ENCODE assay signal across 18 mouse cellular contexts in the genomic region with DNA sequence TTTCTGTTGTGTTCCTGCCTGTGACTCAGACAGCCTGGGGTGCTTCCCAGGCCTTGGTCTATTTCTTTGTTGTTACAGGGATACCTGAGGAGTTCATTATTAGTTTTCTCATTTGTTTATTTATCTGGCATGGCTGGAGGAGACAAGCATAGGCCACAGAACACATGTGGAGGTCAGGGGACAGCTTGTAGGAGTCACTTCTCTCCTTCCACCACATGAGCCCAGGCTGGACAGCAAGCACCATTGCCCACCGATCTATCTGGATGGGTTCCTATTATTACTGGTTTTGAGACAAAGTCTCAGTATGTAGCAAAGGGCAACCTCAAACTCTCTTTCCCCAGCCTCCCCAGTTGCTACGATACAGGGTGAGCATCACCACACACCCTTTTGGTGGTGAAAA.
"Had no signal": no experiment of that assay in that cellular context is flagged by ENCODE, and none has a peak within 500 bp of the region (broad histone marks: within the 10 kb centered on the region; RNA-seq: fewer than 3 reads in every experiment).

No protein-coding gene starts in this region.

- H3K27me3 ChIP-seq: liver, embryonic 13.5 days; neural tube, embryonic 12.5 days; neural tube, embryonic 15.5 days; stomach, embryonic 15.5 days had no signal

- H3K9ac ChIP-seq: liver, embryonic 13.5 days; neural tube, embryonic 12.5 days; neural tube, embryonic 15.5 days; stomach, embryonic 15.5 days had no signal

- H3K4me3 ChIP-seq: left cerebral cortex, adult 2 months; liver, embryonic 13.5 days; neural tube, embryonic 12.5 days; neural tube, embryonic 15.5 days; stomach, embryonic 15.5 days had no signal

- H3K36me3 ChIP-seq: liver, embryonic 13.5 days; neural tube, embryonic 12.5 days; neural tube, embryonic 15.5 days; stomach, embryonic 15.5 days had no signal

- H3K4me2 ChIP-seq: liver, embryonic 13.5 days; neural tube, embryonic 12.5 days; neural tube, embryonic 15.5 days; stomach, embryonic 15.5 days had no signal

- H3K27ac ChIP-seq: left cerebral cortex, adult 2 months; liver, embryonic 13.5 days; neural tube, embryonic 12.5 days; neural tube, embryonic 15.5 days; stomach, embryonic 15.5 days had no signal

- DNase-seq: kidney, adult 18-20 months; kidney, adult 9 months; kidney, postnatal 14 days; kidney, postnatal 4 days; layer of hippocampus, postnatal 36 days; liver, embryonic 13.5 days; lung, adult 2 months; lung, postnatal 14 days; lung, postnatal 4 days; midbrain, embryonic 14.5 days; retina, postnatal 1 day; right cerebral cortex, postnatal 25 days; spleen, adult 18-20 months; thymus, postnatal 25 days had no signal

- H3K9me3 ChIP-seq: liver, embryonic 13.5 days; neural tube, embryonic 12.5 days; neural tube, embryonic 15.5 days; stomach, embryonic 15.5 days had no signal
